Mouse (Mus musculus) heart, postnatal 0 days (tissue): ENCODE data around the gene Cant1. TPM values are rescaled to one million over a fixed set of nuclear protein-coding genes. Genes with fewer than 3 reads are reported as not detected.

Source experiments
- ATAC-seq: fragments of 200-750 bp; cut with Nextera tagmentation; 2 replicates; pipeline ENCODE4 v1.8.0; 2017; ENCODE audit warnings: low read depth, moderate number of reproducible peaks, moderate library complexity; ENCODE audit not compliant: insufficient read depth
- DNase-seq: peaks from one replicate; pipeline ENCODE4 v3.0.0-alpha.2; 2016; ENCODE audit warnings: low spot score
- H3K27ac ChIP-seq: fragments of 300-500 bp; sonication (generic); 2 replicates; pipeline ENCODE4 v1.5.1; 2014; ENCODE audit warnings: low read depth, mild to moderate bottlenecking
- H3K27me3 ChIP-seq: fragments of 300-500 bp; sonication (generic); 2 replicates; pipeline ENCODE4 v1.6.1; 2014; ENCODE audit warnings: low read length, mixed read lengths; ENCODE audit not compliant: control insufficient read depth, insufficient read depth
- H3K36me3 ChIP-seq: fragments of 300-500 bp; sonication (generic); replicated peaks from 2 replicates; pipeline ENCODE4 v1.6.1; 2014; ENCODE audit warnings: low read length, mixed read lengths; ENCODE audit not compliant: control insufficient read depth, insufficient read depth
- H3K4me1 ChIP-seq: fragments of 300-500 bp; sonication (generic); 2 replicates; pipeline ENCODE4 v1.6.1; 2014; ENCODE audit warnings: antibody characterized with exemption; ENCODE audit not compliant: control insufficient read depth, insufficient read depth
- H3K4me2 ChIP-seq: fragments of 300-500 bp; sonication (generic); 2 replicates; pipeline ENCODE4 v1.6.1; 2014; ENCODE audit warnings: low read depth, mild to moderate bottlenecking, low read length, moderate library complexity
- H3K4me3 ChIP-seq: fragments of 300-500 bp; sonication (generic); 2 replicates; pipeline ENCODE4 v1.5.1; 2014; ENCODE audit warnings: low read depth, low read length
- H3K9ac ChIP-seq: fragments of 300-500 bp; sonication (generic); replicated peaks from 2 replicates; pipeline ENCODE4 v1.6.1; 2014; ENCODE audit warnings: low read depth, low read length, mixed read lengths
- H3K9me3 ChIP-seq: fragments of 300-500 bp; sonication (generic); replicated peaks from 2 replicates; pipeline ENCODE4 v1.6.1; 2016; ENCODE audit warnings: low read length; ENCODE audit not compliant: control insufficient read depth
- CTCF ChIP-seq: IDR thresholded peaks from 2 replicates; pipeline ENCODE4 v1.5.1; 2016; ENCODE audit warnings: antibody characterized with exemption, control low read depth, low read depth
- EP300 ChIP-seq: IDR thresholded peaks from 2 replicates; pipeline ENCODE4 v1.6.1; 2016; ENCODE audit warnings: antibody characterized with exemption, low read depth
- WGBS: fragments of 180-500 bp; shearing (Covaris S2); extraction: QIAGEN DNeasy Blood & Tissue Kit; methylation state at CpG from one replicate; pipeline ENCODE4 v1.1.7; 2014; 5-methylcytosine and 5-hydroxymethylcytosine counted together
- polyA plus RNA-seq: library from polyadenylated mRNA; unstranded; fragments of >200 nt; fragmentation: Nextera tagmentation; extraction: Ambion mirVana; gene quantifications from 2 replicates; pipeline ENCODE4 v1.2.1, GENCODE M21; 2015
- total RNA-seq: library from RNA; depleted of rRNA; stranded (reverse); fragments of >200 nt; gene quantifications from 2 replicates; pipeline ENCODE4 v1.2.3, GENCODE M21; 2014; ENCODE audit warnings: low replicate concordance

Cant1 gene
- total and polyA plus RNA-seq, 2 experiments from 2014 or later, result 10.4 to 35.5 TPM

- Histone ChIP-seq H3K4me2 (no peak overlapping the region), H3K27me3 (no peaks in the 10 kb centered on the region), H3K9me3 (0 out of 2 replicates have a peak, but pooled peaks cover 4% of the 10 kb centered on the region), H3K36me3 (no peaks in the 10 kb centered on the region), H3K4me1 (no peaks in the 10 kb centered on the region), H3K9ac (no peak overlapping the region), H3K4me3 (no peak overlapping the region), H3K27ac (no peak overlapping the region)
- DNase-seq (no peak), ATAC-seq (no peak)
- WGBS, result 78% methylated on average over 5 of the region's 5 CpGs
- no peak for TF ChIP-seq CTCF
- TF ChIP-seq EP300, result no peak
These were observed 49.6 kb downstream of the Cant1 start for GRCm38 (mm10) chr11:118369251-118369650.

- H3K4me3 ChIP-seq, result no peak overlapping the region
- no peak for DNase-seq
- 65% methylated on average over 3 of the region's 3 CpGs for WGBS
- H3K4me1 ChIP-seq, result peaks cover 7% of the 10 kb centered on the region
- H3K9me3 ChIP-seq, result 0 out of 2 replicates have a peak, but pooled peaks cover 4% of the 10 kb centered on the region
- ATAC-seq, result no peak
- H3K4me2 ChIP-seq, result no peak overlapping the region
- TF ChIP-seq CTCF (0 out of 2 replicates have a peak, but pooled peaks have one; percentile 28), EP300 (no peak)
- H3K9ac ChIP-seq, result no peak overlapping the region
- no peaks in the 10 kb centered on the region for H3K36me3 ChIP-seq
- H3K27me3 ChIP-seq, result no peaks in the 10 kb centered on the region
- no peak overlapping the region for H3K27ac ChIP-seq
These were observed 50.6 kb downstream of the Cant1 start for GRCm38 (mm10) chr11:118368330-118368729.

GRCm38 (mm10) chr11:118366559-118366958, 52.3 kb downstream of the Cant1 start:
- TF ChIP-seq CTCF (no peak), EP300 (no peak)
- 67% methylated on average over 8 of the region's 8 CpGs for WGBS

GRCm38 (mm10) chr11:118366108-118366507, 52.8 kb downstream of the Cant1 start:
- no peak overlapping the region for H3K4me2 ChIP-seq
- H3K36me3 ChIP-seq, result no peaks in the 10 kb centered on the region
- TF ChIP-seq EP300 (no peak), CTCF (no peak)
- H3K27me3 ChIP-seq, result no peaks in the 10 kb centered on the region
- WGBS, result 43% methylated on average over 3 of the region's 3 CpGs
- DNase-seq, result no peak
- H3K9ac ChIP-seq, result no peak overlapping the region
- peaks cover 13% of the 10 kb centered on the region for H3K4me1 ChIP-seq
- ATAC-seq, result no peak
- H3K27ac ChIP-seq, result no peak overlapping the region
- no peak overlapping the region for H3K4me3 ChIP-seq
- 0 out of 2 replicates have a peak, but pooled peaks cover 4% of the 10 kb centered on the region for H3K9me3 ChIP-seq

More at GRCm38 (mm10) chr11:118366559-118366958, 52.3 kb downstream of the Cant1 start:
- Histone ChIP-seq H3K4me2 (no peak overlapping the region), H3K9ac (no peak overlapping the region), H3K4me3 (no peak overlapping the region), H3K9me3 (0 out of 2 replicates have a peak, but pooled peaks cover 4% of the 10 kb centered on the region), H3K27me3 (no peaks in the 10 kb centered on the region), H3K4me1 (peaks cover 13% of the 10 kb centered on the region), H3K27ac (no peak overlapping the region), H3K36me3 (no peaks in the 10 kb centered on the region)
- ATAC-seq (no peak), DNase-seq (no peak)

- TF ChIP-seq EP300 (no peak), CTCF (no peak)
- Histone ChIP-seq H3K27me3 (no peaks in the 10 kb centered on the region), H3K9ac (no peak overlapping the region), H3K27ac (peak overlapping the region; percentile 52), H3K9me3 (0 out of 2 replicates have a peak, but pooled peaks cover 4% of the 10 kb centered on the region), H3K4me2 (no peak overlapping the region), H3K4me3 (no peak overlapping the region), H3K36me3 (no peaks in the 10 kb centered on the region), H3K4me1 (peaks cover 21% of the 10 kb centered on the region)
- WGBS, result 54% methylated on average over 7 of the region's 7 CpGs
- ATAC-seq, result peak; percentile 21
- peak; percentile 72 for DNase-seq
These were observed 53.7 kb downstream of the Cant1 start for GRCm38 (mm10) chr11:118365171-118365570.

- no peaks in the 10 kb centered on the region for H3K36me3 ChIP-seq
- no peak overlapping the region for H3K4me2 ChIP-seq
- no peak overlapping the region for H3K9ac ChIP-seq
- DNase-seq, result no peak
- no peak for ATAC-seq
- peaks cover 21% of the 10 kb centered on the region for H3K4me1 ChIP-seq
- H3K4me3 ChIP-seq, result no peak overlapping the region
- H3K27me3 ChIP-seq, result no peaks in the 10 kb centered on the region
- 0 out of 2 replicates have a peak overlapping the region, but pooled peaks have one; percentile 83 for H3K27ac ChIP-seq
- TF ChIP-seq CTCF, result no peak
- TF ChIP-seq EP300, result no peak
- 75% methylated on average over 4 of the region's 4 CpGs for WGBS
- 0 out of 2 replicates have a peak, but pooled peaks cover 4% of the 10 kb centered on the region for H3K9me3 ChIP-seq
These were observed 54.9 kb downstream of the Cant1 start for GRCm38 (mm10) chr11:118364021-118364420.
